Mouse (Mus musculus): ENCODE measurements around the gene 4933427D14Rik.

DNA sequence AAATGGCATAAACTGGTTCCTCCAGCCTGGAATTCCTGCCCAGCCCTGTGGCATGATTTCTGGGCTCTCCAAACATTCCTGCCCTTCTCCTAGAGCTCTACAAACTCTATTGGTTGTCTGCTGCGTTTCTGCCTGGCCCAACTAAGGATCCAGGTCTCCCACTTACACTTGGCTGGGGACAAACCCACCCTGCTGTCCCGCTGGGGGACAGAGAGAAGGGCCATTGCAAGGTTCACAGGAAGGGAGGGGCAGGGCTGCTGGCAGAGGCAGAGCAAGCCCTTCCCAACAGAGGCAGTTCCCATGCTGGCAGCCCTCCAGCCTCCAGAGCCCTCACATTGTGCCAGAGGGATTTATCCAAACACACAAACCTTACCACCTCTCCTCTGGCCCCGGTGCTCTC lies 75.0 kb downstream of the 4933427D14Rik start:
- TF ChIP-seq CTCF (IDR thresholded peaks at IDR 0.05; ENCODE audit: borderline replicate concordance, control insufficient read depth, extremely low read depth, insufficient read depth, low read length, poor library complexity) (no peak), POLR2A (IDR thresholded peaks at IDR 0.05; ENCODE audit: control insufficient read depth, extremely low read depth, insufficient read depth, low read length, poor library complexity) (no peak)
